Comparison of ENCODE assay signal across 13 mouse cellular contexts in genomic region chr12:48146117-48146516, GRCm38 (mm10).
DNase-seq lines count a peak whose midpoint lies in the region; ATAC-seq lines count a peak whose summit lies in the region.
"Had no signal": no experiment of that assay in that cellular context is flagged by ENCODE, and none has a peak within 500 bp of the region (broad histone marks: within the 10 kb centered on the region; RNA-seq: fewer than 3 reads in every experiment).

No protein-coding gene starts in this region.

- no peak overlapping the region for H3K9ac ChIP-seq in embryonic facial prominence, embryonic 11.5 days (replicated peaks; ENCODE audit: low read length)
- H3K9ac ChIP-seq: embryonic facial prominence, embryonic 12.5 days; heart, embryonic 13.5 days had no signal

- H3K4me3 ChIP-seq in embryonic facial prominence, embryonic 11.5 days (ENCODE audit: low read depth, low read length) = no peak overlapping the region
- H3K4me3 ChIP-seq in embryonic facial prominence, embryonic 10.5 days = no peak overlapping the region
- H3K4me3 ChIP-seq: embryonic facial prominence, embryonic 12.5 days; heart, embryonic 13.5 days had no signal

- no peaks in the 10 kb centered on the region for H3K9me3 ChIP-seq in embryonic facial prominence, embryonic 11.5 days (replicated peaks; ENCODE audit: control insufficient read depth, low read length)
- H3K9me3 ChIP-seq in embryonic facial prominence, embryonic 10.5 days = no peaks in the 10 kb centered on the region
- H3K9me3 ChIP-seq: embryonic facial prominence, embryonic 12.5 days; heart, embryonic 13.5 days had no signal

- H3K4me2 ChIP-seq in embryonic facial prominence, embryonic 11.5 days (ENCODE audit: low read depth, low read length) = no peak overlapping the region
- H3K4me2 ChIP-seq: embryonic facial prominence, embryonic 12.5 days; heart, embryonic 13.5 days had no signal

- DNase-seq in embryonic facial prominence, embryonic 11.5 days (ENCODE audit: low spot score) = peak; percentile 22
- DNase-seq in embryonic facial prominence, embryonic 10.5 days (ENCODE audit: low spot score) = no peak
- DNase-seq in layer of hippocampus, adult 11-12 months (ENCODE audit: low spot score) = peak; percentile 7
- DNase-seq in layer of hippocampus, postnatal 36 days = no peak
- DNase-seq in 3T3-L1 (ENCODE audit: low read depth, low spot score) (peak; percentile 61), adipocyte (ENCODE audit: low spot score) (peak; percentile 14), MN1 (ENCODE audit: low spot score) (no peak)
- no peak for DNase-seq in T-cell, adult 2 months (ENCODE audit: low spot score)
- DNase-seq: cerebellum, adult 9-10 months; kidney, adult 11 months; kidney, postnatal 36 days had no signal

- no peaks in the 10 kb centered on the region for H3K27me3 ChIP-seq in embryonic facial prominence, embryonic 11.5 days (ENCODE audit: control insufficient read depth, insufficient read depth, low read length)
- no peaks in the 10 kb centered on the region for H3K27me3 ChIP-seq in embryonic facial prominence, embryonic 10.5 days (replicated peaks; ENCODE audit: low read depth, poor library complexity, severe bottlenecking)
- H3K27me3 ChIP-seq: embryonic facial prominence, embryonic 12.5 days; heart, embryonic 13.5 days had no signal

- ATAC-seq in embryonic facial prominence, embryonic 11.5 days (replicated peaks; ENCODE audit: insufficient number of reproducible peaks, low FRiP score, low TSS enrichment, low read depth) = no peak

- no peak overlapping the region for H3K27ac ChIP-seq in embryonic facial prominence, embryonic 11.5 days (replicated peaks; ENCODE audit: low read depth, low read length)
- no peak overlapping the region for H3K27ac ChIP-seq in embryonic facial prominence, embryonic 10.5 days (replicated peaks)
- H3K27ac ChIP-seq: embryonic facial prominence, embryonic 12.5 days; heart, embryonic 13.5 days had no signal

- H3K4me1 ChIP-seq in embryonic facial prominence, embryonic 11.5 days (ENCODE audit: control insufficient read depth, insufficient read depth, low read length) = no peaks in the 10 kb centered on the region
- no peaks in the 10 kb centered on the region for H3K4me1 ChIP-seq in embryonic facial prominence, embryonic 10.5 days
- H3K4me1 ChIP-seq: embryonic facial prominence, embryonic 12.5 days; heart, embryonic 13.5 days had no signal

- H3K36me3 ChIP-seq in embryonic facial prominence, embryonic 11.5 days (replicated peaks; ENCODE audit: control insufficient read depth, insufficient read depth, low read depth, low read length) = no peaks in the 10 kb centered on the region
- H3K36me3 ChIP-seq in embryonic facial prominence, embryonic 10.5 days (replicated peaks) = no peaks in the 10 kb centered on the region
- H3K36me3 ChIP-seq: embryonic facial prominence, embryonic 12.5 days; heart, embryonic 13.5 days had no signal

Comparison
In these comparisons a context has a peak if more than half of its experiments do, and no peak if none do; other contexts are left out.
1. DNase-seq: peak in embryonic facial prominence, embryonic 11.5 days (single experiment), layer of hippocampus, adult 11-12 months (single experiment), 3T3-L1 (single experiment) and adipocyte (single experiment); none in embryonic facial prominence, embryonic 10.5 days (single experiment), layer of hippocampus, postnatal 36 days (0 of 2), T-cell, adult 2 months (single experiment) and MN1 (single experiment).